Mouse (Mus musculus): ENCODE results near the gene Prdm16. TPM values are rescaled to one million over a fixed set of nuclear protein-coding genes. Genes with fewer than 3 reads are reported as not detected.

Prdm16 gene
- polyA plus RNA-seq, 1 experiment from 2014 or later = 17.5 TPM

- Histone ChIP-seq H3K9me3 (no peaks in the 10 kb centered on the region), H3K9ac (no peak overlapping the region), H3K4me2 (no peak overlapping the region), H3K4me1 (peaks cover 42% of the 10 kb centered on the region), H3K27ac (no peak overlapping the region), H3K4me3 (no peak overlapping the region), H3K27me3 (peaks cover 28% of the 10 kb centered on the region), H3K36me3 (no peaks in the 10 kb centered on the region)
- no peak for ATAC-seq (ENCODE audit: insufficient number of reproducible peaks, low FRiP score, low TSS enrichment, low read depth)
- 70% methylated on average over 17 of the region's 17 CpGs for WGBS
These were observed 215.9 kb downstream of the Prdm16 start for GRCm38 (mm10) chr4:154420749-154421148.

- Histone ChIP-seq H3K27ac (no peak overlapping the region), H3K36me3 (no peaks in the 10 kb centered on the region), H3K4me2 (no peak overlapping the region), H3K27me3 (peaks cover 27% of the 10 kb centered on the region), H3K9me3 (no peaks in the 10 kb centered on the region), H3K9ac (no peak overlapping the region), H3K4me3 (no peak overlapping the region), H3K4me1 (peaks cover 39% of the 10 kb centered on the region)
- WGBS = 76% methylated on average over 4 of the region's 4 CpGs
- no peak for ATAC-seq (ENCODE audit: insufficient number of reproducible peaks, low FRiP score, low TSS enrichment, low read depth)
These were observed 216.9 kb downstream of the Prdm16 start for GRCm38 (mm10) chr4:154419766-154420165.

DNA sequence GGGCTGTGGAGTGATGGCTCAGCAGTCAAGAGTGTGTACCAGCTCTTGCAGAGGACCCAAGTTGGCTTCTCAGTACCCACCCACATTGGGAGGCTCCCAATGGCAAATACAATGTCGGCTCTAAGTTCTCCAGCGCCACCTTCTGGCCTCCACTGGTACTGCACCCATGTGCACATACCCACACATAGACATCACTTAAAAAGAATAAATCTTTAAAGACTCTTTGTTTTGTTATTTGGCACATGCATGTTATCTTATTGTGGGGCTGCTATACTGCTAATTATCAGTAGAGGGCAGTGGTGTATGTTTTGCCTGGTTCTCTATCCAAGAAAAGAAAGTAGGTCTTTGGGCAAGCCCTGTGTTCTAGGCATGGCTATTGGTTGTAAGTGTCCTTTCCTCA lies 217.7 kb downstream of the Prdm16 start:
- Histone ChIP-seq H3K4me2 (no peak overlapping the region), H3K4me1 (peaks cover 36% of the 10 kb centered on the region), H3K9ac (no peak overlapping the region), H3K9me3 (no peaks in the 10 kb centered on the region), H3K4me3 (no peak overlapping the region), H3K27ac (no peak overlapping the region), H3K36me3 (no peaks in the 10 kb centered on the region), H3K27me3 (peaks cover 21% of the 10 kb centered on the region)
- no peak for ATAC-seq (ENCODE audit: insufficient number of reproducible peaks, low FRiP score, low TSS enrichment, low read depth)
- 32% methylated on average over 2 of the region's 2 CpGs for WGBS

- Histone ChIP-seq H3K9me3 (no peaks in the 10 kb centered on the region), H3K4me1 (peaks cover 34% of the 10 kb centered on the region), H3K9ac (no peak overlapping the region), H3K4me3 (no peak overlapping the region), H3K27me3 (peaks cover 22% of the 10 kb centered on the region), H3K27ac (no peak overlapping the region), H3K4me2 (no peak overlapping the region), H3K36me3 (no peaks in the 10 kb centered on the region)
- WGBS = 56% methylated on average over 4 of the region's 4 CpGs
- no peak for ATAC-seq (ENCODE audit: insufficient number of reproducible peaks, low FRiP score, low TSS enrichment, low read depth)
These were observed 218.3 kb downstream of the Prdm16 start for GRCm38 (mm10) chr4:154418327-154418744.

DNA sequence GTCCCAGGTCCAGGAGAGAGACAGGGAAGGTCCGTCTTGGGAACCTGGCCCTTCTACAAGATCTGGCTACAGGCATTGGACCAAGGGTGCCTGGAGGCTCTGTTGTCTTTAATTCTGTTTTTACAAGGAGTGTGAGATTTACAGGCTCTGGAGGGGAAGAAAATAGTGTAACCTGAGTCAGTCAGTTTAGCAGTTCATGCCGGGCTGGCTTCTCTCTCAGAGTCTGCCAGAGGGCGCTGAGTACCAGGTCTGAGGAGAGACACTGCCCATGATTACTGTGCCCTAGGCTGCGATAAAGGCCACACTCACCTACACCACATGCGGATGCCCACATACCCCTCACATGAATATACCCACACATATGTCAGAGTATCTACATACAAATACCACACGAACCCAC lies 219.9 kb downstream of the Prdm16 start:
- Histone ChIP-seq H3K36me3 (no peaks in the 10 kb centered on the region), H3K9me3 (no peaks in the 10 kb centered on the region), H3K27ac (no peak overlapping the region), H3K4me2 (no peak overlapping the region), H3K9ac (no peak overlapping the region), H3K4me3 (no peak overlapping the region), H3K4me1 (peaks cover 31% of the 10 kb centered on the region), H3K27me3 (peaks cover 28% of the 10 kb centered on the region; the same call in 1 of the 2 replicates)
- 38% methylated on average over 6 of the region's 6 CpGs for WGBS
- ATAC-seq (ENCODE audit: insufficient number of reproducible peaks, low FRiP score, low TSS enrichment, low read depth) = no peak

DNA sequence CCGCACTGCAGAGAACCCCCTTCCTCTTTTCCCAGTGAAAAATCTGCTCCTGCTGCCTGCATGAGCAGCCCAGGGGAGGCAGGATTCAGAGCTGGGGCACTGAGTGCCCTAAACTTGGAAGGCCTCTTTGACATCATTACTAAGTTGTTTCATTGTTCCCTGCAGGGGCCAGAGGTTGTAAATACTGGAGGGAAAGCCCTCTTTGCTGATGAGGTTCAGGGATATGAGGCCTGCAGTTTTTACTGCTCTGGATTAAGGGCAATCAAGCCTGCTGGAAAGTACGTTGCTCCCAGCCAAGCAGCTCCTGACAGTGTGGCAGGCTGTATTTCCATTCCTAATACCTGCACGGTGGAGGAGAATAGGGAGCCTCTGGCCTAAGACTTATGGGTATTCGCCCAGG lies 221.8 kb downstream of the Prdm16 start:
- Histone ChIP-seq H3K4me2 (no peak overlapping the region), H3K27ac (no peak overlapping the region), H3K4me3 (no peak overlapping the region), H3K9ac (no peak overlapping the region), H3K27me3 (peaks cover 32% of the 10 kb centered on the region), H3K36me3 (no peaks in the 10 kb centered on the region), H3K9me3 (no peaks in the 10 kb centered on the region), H3K4me1 (peaks cover 50% of the 10 kb centered on the region)
- ATAC-seq (ENCODE audit: insufficient number of reproducible peaks, low FRiP score, low TSS enrichment, low read depth) = no peak
- WGBS = 26% methylated on average over 4 of the region's 4 CpGs

GRCm38 (mm10) chr4:154410559-154410958 lies 226.1 kb downstream of the Prdm16 start:
- Histone ChIP-seq H3K4me3 (no peak overlapping the region), H3K27ac (no peak overlapping the region), H3K9ac (no peak overlapping the region), H3K27me3 (peaks cover 31% of the 10 kb centered on the region), H3K4me2 (no peak overlapping the region), H3K4me1 (peaks cover 59% of the 10 kb centered on the region), H3K36me3 (no peaks in the 10 kb centered on the region), H3K9me3 (no peaks in the 10 kb centered on the region)
- no peak for ATAC-seq (ENCODE audit: insufficient number of reproducible peaks, low FRiP score, low TSS enrichment, low read depth)
- WGBS = 74% methylated on average over 8 of the region's 8 CpGs

- Histone ChIP-seq H3K36me3 (no peaks in the 10 kb centered on the region), H3K27ac (no peak overlapping the region), H3K4me3 (no peak overlapping the region), H3K27me3 (peaks cover 33% of the 10 kb centered on the region), H3K4me1 (peaks cover 53% of the 10 kb centered on the region), H3K9me3 (no peaks in the 10 kb centered on the region), H3K4me2 (no peak overlapping the region), H3K9ac (no peak overlapping the region)
- WGBS = 65% methylated on average over 10 of the region's 10 CpGs
- ATAC-seq (ENCODE audit: insufficient number of reproducible peaks, low FRiP score, low TSS enrichment, low read depth) = no peak
These were observed 226.8 kb downstream of the Prdm16 start for GRCm38 (mm10) chr4:154409841-154410240.

GRCm38 (mm10) chr4:154409237-154409721 lies 227.4 kb downstream of the Prdm16 start:
- no peak for ATAC-seq (ENCODE audit: insufficient number of reproducible peaks, low FRiP score, low TSS enrichment, low read depth)
- peaks cover 51% of the 10 kb centered on the region for H3K4me1 ChIP-seq
- no peak overlapping the region for H3K4me2 ChIP-seq
- no peaks in the 10 kb centered on the region for H3K36me3 ChIP-seq
- H3K27me3 ChIP-seq = peaks cover 34% of the 10 kb centered on the region
- H3K27ac ChIP-seq = no peak overlapping the region
- 36% methylated on average over 19 of the region's 19 CpGs for WGBS
- H3K9me3 ChIP-seq = no peaks in the 10 kb centered on the region
- no peak overlapping the region for H3K9ac ChIP-seq
- no peak overlapping the region for H3K4me3 ChIP-seq

- Histone ChIP-seq H3K4me1 (peaks cover 37% of the 10 kb centered on the region), H3K36me3 (no peaks in the 10 kb centered on the region), H3K4me3 (no peak overlapping the region), H3K27me3 (0 out of 2 replicates have a peak, but pooled peaks cover 3% of the 10 kb centered on the region), H3K4me2 (no peak overlapping the region), H3K9me3 (no peaks in the 10 kb centered on the region), H3K27ac (no peak overlapping the region), H3K9ac (no peak overlapping the region)
- no peak for ATAC-seq (ENCODE audit: insufficient number of reproducible peaks, low FRiP score, low TSS enrichment, low read depth)
- WGBS = 67% methylated on average over 4 of the region's 4 CpGs
These were observed 233.7 kb downstream of the Prdm16 start for GRCm38 (mm10) chr4:154402948-154403347.

DNA sequence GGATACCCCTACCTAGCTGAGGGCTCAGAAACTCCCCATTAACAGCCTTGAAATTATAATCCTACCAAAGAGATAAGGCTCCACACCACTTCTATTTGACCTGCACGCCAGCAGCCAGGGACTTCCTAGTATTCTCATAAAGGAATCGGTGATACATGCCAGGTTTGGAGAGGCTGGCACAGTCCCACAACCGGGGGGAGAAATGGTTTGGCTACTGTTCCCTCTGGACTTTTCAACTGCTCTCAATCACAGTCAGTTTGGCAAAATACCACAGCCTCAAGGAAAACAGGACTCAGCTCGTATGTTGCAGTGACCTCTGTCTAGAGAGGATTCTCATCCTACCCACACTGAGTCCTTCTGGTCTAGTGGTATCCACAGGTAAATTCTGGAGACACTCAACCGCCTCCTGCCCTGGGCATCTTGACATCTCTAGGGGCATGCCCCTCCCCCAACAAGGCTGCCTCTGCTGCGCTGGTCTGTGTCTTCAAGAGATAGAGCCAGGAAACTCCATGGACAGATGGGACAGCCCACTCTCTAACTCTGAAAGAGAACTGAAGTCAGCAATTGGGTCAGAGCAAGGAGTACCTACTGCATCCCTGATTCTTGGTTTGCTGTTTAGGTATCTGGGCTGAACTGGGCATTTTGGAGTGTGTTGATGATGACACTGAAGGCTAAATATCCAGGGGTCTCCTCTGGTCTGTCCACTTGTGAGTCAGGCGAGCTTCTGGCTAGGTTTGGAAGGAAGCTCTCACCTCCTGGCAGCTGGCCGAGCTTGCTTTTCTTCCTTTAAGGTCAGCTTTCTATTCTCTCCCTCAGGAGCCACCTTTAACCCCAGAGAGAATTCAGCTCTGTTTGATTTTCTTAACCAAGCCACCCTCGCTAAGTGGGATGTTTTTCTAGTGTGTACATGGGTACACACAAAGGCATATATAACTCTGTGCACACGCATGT lies 234.4 kb downstream of the Prdm16 start:
- no peaks in the 10 kb centered on the region for H3K36me3 ChIP-seq
- 63% methylated on average over 10 of the region's 10 CpGs for WGBS
- 0 out of 2 replicates have a peak, but pooled peaks cover 3% of the 10 kb centered on the region for H3K27me3 ChIP-seq
- H3K4me1 ChIP-seq = peaks cover 33% of the 10 kb centered on the region
- H3K4me3 ChIP-seq = no peak overlapping the region
- H3K27ac ChIP-seq = no peak overlapping the region
- no peak for ATAC-seq (ENCODE audit: insufficient number of reproducible peaks, low FRiP score, low TSS enrichment, low read depth)
- no peak overlapping the region for H3K4me2 ChIP-seq
- H3K9ac ChIP-seq = no peak overlapping the region
- H3K9me3 ChIP-seq = no peaks in the 10 kb centered on the region

DNA sequence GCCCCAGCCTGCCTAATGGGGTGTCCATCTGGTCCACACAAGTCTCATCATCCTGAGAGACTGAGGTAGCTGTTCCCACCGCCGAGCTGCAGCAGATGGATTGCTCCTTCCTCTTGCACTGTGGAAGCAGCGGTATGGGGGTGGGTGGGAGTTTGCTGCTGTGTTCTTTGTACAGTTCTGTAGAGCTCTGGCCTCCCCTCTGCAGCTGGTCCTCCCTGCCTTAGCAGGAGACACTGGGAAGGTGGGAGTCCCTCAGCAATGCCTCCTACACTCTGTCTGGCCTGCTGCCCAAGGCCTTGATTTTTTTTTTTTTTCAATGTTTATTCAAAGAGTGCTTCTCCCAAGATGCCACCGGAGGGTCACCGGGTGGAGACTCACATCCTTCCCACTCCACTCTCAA lies 235.3 kb downstream of the Prdm16 start:
- WGBS = 60% methylated on average over 5 of the region's 5 CpGs

More for the DNA sequence above, 235.3 kb downstream of the Prdm16 start:
- H3K27me3 ChIP-seq = 0 out of 2 replicates have a peak, but pooled peaks cover 3% of the 10 kb centered on the region
- H3K4me2 ChIP-seq = no peak overlapping the region
- H3K36me3 ChIP-seq = no peaks in the 10 kb centered on the region
- no peak for ATAC-seq (ENCODE audit: insufficient number of reproducible peaks, low FRiP score, low TSS enrichment, low read depth)
- no peak overlapping the region for H3K9ac ChIP-seq
- no peak overlapping the region for H3K27ac ChIP-seq
- H3K4me3 ChIP-seq = no peak overlapping the region
- peaks cover 35% of the 10 kb centered on the region for H3K4me1 ChIP-seq
- H3K9me3 ChIP-seq = no peaks in the 10 kb centered on the region

All from limb, embryonic 15.5 days (tissue).